Mouse (Mus musculus) CH12.LX (cell line): ENCODE data around the gene Gif. TPM values are rescaled to one million over a fixed set of nuclear protein-coding genes. Genes with fewer than 3 reads are reported as not detected.

Experiments
- DNase-seq: peaks from one replicate; pipeline ENCODE4 v3.0.0-alpha.2; 2013; ENCODE audit errors: extremely low read depth
- H3K27ac ChIP-seq: 2 replicates; pipeline ENCODE4 v1.5.1; 2012; ENCODE audit warnings: low read depth, mild to moderate bottlenecking, control low read depth, moderate library complexity; ENCODE audit not compliant: insufficient read depth
- H3K27me3 ChIP-seq: replicated peaks from 2 replicates; pipeline ENCODE3; 2012; ENCODE audit warnings: inconsistent platforms
- H3K36me3 ChIP-seq, 2 experiments: replicated peaks in 1 of 2; 2 replicates each; pipeline versions ENCODE3 to v1.6.1; 2012; ENCODE audit warnings: inconsistent platforms in 1 of 2, low read length in 1 of 2, mild to moderate bottlenecking in 1 of 2, mixed read lengths in 1 of 2, moderate library complexity in 1 of 2; ENCODE audit not compliant: control insufficient read depth in 1 of 2, insufficient read depth in 1 of 2
- H3K4me1 ChIP-seq, 2 experiments: 2 replicates each; pipeline ENCODE4 v1.6.1; 2012; ENCODE audit warnings: inconsistent platforms in 1 of 2, moderate library complexity in 1 of 2; ENCODE audit not compliant: insufficient read depth in 2 of 2, control insufficient read depth in 1 of 2
- H3K4me2 ChIP-seq: 2 replicates; pipeline ENCODE4 v1.6.1; 2012; ENCODE audit warnings: low read depth, mild to moderate bottlenecking, control low read depth; ENCODE audit not compliant: poor library complexity, insufficient read depth, severe bottlenecking
- H3K4me3 ChIP-seq, 3 experiments: fragments of 150-350 bp in 1 of 3; sonication (generic) in 1 of 3; replicated peaks in 1 of 3; 2 replicates each; pipeline versions ENCODE3 to v1.5.1; 2011 to 2012; ENCODE audit warnings: low read depth in 2 of 3, low read length in 2 of 3, mild to moderate bottlenecking in 2 of 3, moderate library complexity in 2 of 3, control low read depth in 1 of 3, improper control_type of control experiment in 1 of 3, inconsistent platforms in 1 of 3, mixed read lengths in 1 of 3; ENCODE audit not compliant: poor library complexity in 1 of 3
- H3K79me2 ChIP-seq: replicated peaks from 2 replicates; pipeline ENCODE4 v1.6.1; 2012; ENCODE audit warnings: mild to moderate bottlenecking, moderate library complexity; ENCODE audit not compliant: control insufficient read depth, poor library complexity, insufficient read depth, severe bottlenecking; ENCODE audit errors: extremely low read depth
- H3K9ac ChIP-seq: 2 replicates; pipeline ENCODE4 v1.6.1; 2012; ENCODE audit warnings: low read depth, mild to moderate bottlenecking, control low read depth, moderate library complexity; ENCODE audit not compliant: insufficient read depth
- H3K9me3 ChIP-seq: replicated peaks from 2 replicates; pipeline ENCODE3; 2012; ENCODE audit warnings: low read length, inconsistent platforms, mixed read lengths
- BHLHE40 ChIP-seq: IDR thresholded peaks from 2 replicates; pipeline ENCODE4 v1.6.1; 2011; ENCODE audit warnings: mild to moderate bottlenecking, low read depth, low read length, improper control_type of control experiment
- CHD1 ChIP-seq: IDR thresholded peaks from 2 replicates; pipeline ENCODE4 v1.6.1; 2012; ENCODE audit warnings: low read depth, low read length, improper control_type of control experiment, inconsistent platforms
- GABPA ChIP-seq: IDR thresholded peaks from 2 replicates; pipeline ENCODE4 v1.6.1; 2012; ENCODE audit warnings: low read depth, low read length, improper control_type of control experiment, inconsistent platforms; ENCODE audit not compliant: insufficient replicate concordance
- IRF4 ChIP-seq: IDR thresholded peaks from 2 replicates; pipeline ENCODE4 v1.6.1; 2014; ENCODE audit warnings: low read depth, mild to moderate bottlenecking, inconsistent platforms, low read length, improper control_type of control experiment
- MAX ChIP-seq: IDR thresholded peaks from 2 replicates; pipeline ENCODE4 v1.6.1; 2011; ENCODE audit warnings: low read length, improper control_type of control experiment
- MAZ ChIP-seq: IDR thresholded peaks from 2 replicates; pipeline ENCODE4 v1.6.1; 2012; ENCODE audit warnings: low read depth, mild to moderate bottlenecking, inconsistent platforms, low read length, improper control_type of control experiment, moderate library complexity
- MEF2A ChIP-seq: IDR thresholded peaks from 2 replicates; pipeline ENCODE4 v1.6.1; 2014; ENCODE audit warnings: low read depth, mild to moderate bottlenecking, inconsistent platforms, low read length, improper control_type of control experiment, borderline replicate concordance
- MYC ChIP-seq: IDR thresholded peaks from 2 replicates; pipeline ENCODE4 v1.6.1; 2011; ENCODE audit warnings: low read depth, mild to moderate bottlenecking, improper control_type of control experiment, low read length
- NRF1 ChIP-seq: IDR thresholded peaks from 2 replicates; pipeline ENCODE4 v1.6.1; 2014; ENCODE audit warnings: low read depth, mild to moderate bottlenecking, inconsistent platforms, low read length, improper control_type of control experiment, moderate library complexity
- PAX5 ChIP-seq: IDR thresholded peaks from 2 replicates; pipeline ENCODE4 v1.6.1; 2012; ENCODE audit warnings: low read length, inconsistent platforms, mixed read lengths
- POLR2A ChIP-seq: IDR thresholded peaks from 2 replicates; pipeline ENCODE4 v1.6.1; 2011; ENCODE audit warnings: low read depth, mild to moderate bottlenecking, improper control_type of control experiment, low read length
- POLR2AphosphoS2 ChIP-seq: IDR thresholded peaks from 2 replicates; pipeline ENCODE4 v1.6.1; 2011; ENCODE audit warnings: low read depth, low read length, improper control_type of control experiment
- SMC3 ChIP-seq: IDR thresholded peaks from 2 replicates; pipeline ENCODE4 v1.6.1; 2011; ENCODE audit warnings: low read depth, low read length, improper control_type of control experiment
- TBP ChIP-seq: conservative IDR thresholded peaks from 2 replicates; pipeline ENCODE4 v1.6.1; 2011; ENCODE audit warnings: low read depth, low read length, improper control_type of control experiment
- TCF12 ChIP-seq: IDR thresholded peaks from 2 replicates; pipeline ENCODE4 v1.6.1; 2014; ENCODE audit warnings: low read depth, mild to moderate bottlenecking, inconsistent platforms, low read length, improper control_type of control experiment
- UBTF ChIP-seq: IDR thresholded peaks from 2 replicates; pipeline ENCODE4 v1.6.1; 2012; ENCODE audit warnings: low read depth, mild to moderate bottlenecking, inconsistent platforms, low read length, improper control_type of control experiment, moderate library complexity
- USF1 ChIP-seq: IDR thresholded peaks from 2 replicates; pipeline ENCODE4 v1.6.1; 2014; ENCODE audit warnings: low read depth, mild to moderate bottlenecking, inconsistent platforms, low read length, improper control_type of control experiment
- ZC3H11A ChIP-seq: IDR thresholded peaks from 2 replicates; pipeline ENCODE4 v1.6.1; 2012; ENCODE audit warnings: low read depth, mild to moderate bottlenecking, inconsistent platforms, low read length, improper control_type of control experiment
- ZKSCAN1 ChIP-seq: IDR thresholded peaks from 2 replicates; pipeline ENCODE4 v1.6.1; 2012; ENCODE audit warnings: low read depth, inconsistent platforms, low read length, improper control_type of control experiment, borderline replicate concordance
- dilution Hi-C: fragments of 300-500 bp; cut with MboI; formaldehyde crosslinking; loops from 2 replicates; pipeline ENCODE4 v1.14.3; 2020; ENCODE audit warnings: low sequenced_read_pairs; ENCODE audit not compliant: extremely low pct_unique_long_range_greater_than_20kb, extremely low pct_ligation_motif_present
- in situ Hi-C: fragments of 300-500 bp; cut with MboI; formaldehyde crosslinking; loops from 3 replicates; pipeline ENCODE4 v1.14.3; 2019; ENCODE audit warnings: low sequenced_read_pairs, low pct_ligation_motif_present, low pct_unique_long_range_greater_than_20kb, mixed read lengths
- polyA plus RNA-seq: library from polyadenylated mRNA; unstranded; fragments of >175 nt; gene quantifications from 2 replicates; pipeline ENCODE4 v1.2.1, GENCODE M21; 2012; ENCODE audit warnings: low read depth; ENCODE audit not compliant: insufficient read length
- total RNA-seq, 2 experiments: library from RNA; depleted of rRNA; stranded (reverse); fragments of 300-350 nt in 1 of 2; fragments of >200 nt in 1 of 2; gene quantifications; 2 replicates each; pipeline ENCODE4 v1.2.3; 2012 to 2014

The Gif gene
- total and polyA plus RNA-seq, 3 experiments: 0.21 to 0.28 (median 0.24) TPM

GRCm38 (mm10) chr19:11730278-11730677, 17.1 kb upstream of the Gif start:
- no peak overlapping the region; the same call in 1 of the 2 replicates for H3K4me2 ChIP-seq
- H3K9me3 ChIP-seq: no peaks in the 10 kb centered on the region
- no peak overlapping the region for H3K4me3 ChIP-seq
- dilution Hi-C loops (no loop called here), in situ Hi-C loops (no loop called here)
- TF ChIP-seq MYC: no peak
- TF ChIP-seq MAX: no peak
- no peak for TF ChIP-seq UBTF
- TF ChIP-seq NRF1: no peak
- TF ChIP-seq USF1: no peak
- no peak for TF ChIP-seq POLR2A
- TF ChIP-seq ZC3H11A: no peak
- no peak for TF ChIP-seq BHLHE40
- no peak for TF ChIP-seq TBP
- TF ChIP-seq MAZ: no peak
- no peak for TF ChIP-seq POLR2AphosphoS2
- no peak for TF ChIP-seq PAX5
- TF ChIP-seq MEF2A: no peak
- H3K9ac ChIP-seq: no peak overlapping the region
- no peak overlapping the region for H3K27ac ChIP-seq
- no peak for DNase-seq
- no peaks in the 10 kb centered on the region for H3K36me3 ChIP-seq
- H3K27me3 ChIP-seq: no peaks in the 10 kb centered on the region
- no peaks in the 10 kb centered on the region for H3K79me2 ChIP-seq
- no peaks in the 10 kb centered on the region for H3K4me1 ChIP-seq

- H3K4me3 ChIP-seq: no peak overlapping the region
- TF ChIP-seq GABPA (no peak), CHD1 (no peak), TBP (no peak), IRF4 (no peak), BHLHE40 (no peak), SMC3 (no peak), PAX5 (no peak), ZKSCAN1 (no peak), POLR2AphosphoS2 (no peak), TCF12 (no peak)
- TF ChIP-seq, all 38 proteins: peak for 0
- Histone ChIP-seq H3K79me2 (no peaks in the 10 kb centered on the region), H3K27ac (no peak overlapping the region), H3K4me2 (no peak overlapping the region), H3K4me1 (no peaks in the 10 kb centered on the region), H3K9ac (no peak overlapping the region), H3K36me3 (no peaks in the 10 kb centered on the region), H3K27me3 (no peaks in the 10 kb centered on the region), H3K9me3 (no peaks in the 10 kb centered on the region)
- no peak for DNase-seq
- in situ Hi-C loops: no loop called here
- dilution Hi-C loops: no loop called here
Measured at GRCm38 (mm10) chr19:11736455-11736854, 10.9 kb upstream of the Gif start.
